Mouse (Mus musculus) intestine, postnatal 0 days (tissue): ENCODE measurements around the gene Ttll5. TPM values are rescaled to one million over a fixed set of nuclear protein-coding genes. Genes with fewer than 3 reads are reported as not detected.

Source experiments
- ATAC-seq: fragments of 200-750 bp; cut with Nextera tagmentation; 2 replicates; pipeline ENCODE4 v1.8.0; 2017; ENCODE audit warnings: mild to moderate bottlenecking, moderate TSS enrichment, moderate library complexity
- H3K27ac ChIP-seq: fragments of 300-500 bp; sonication (generic); 2 replicates; pipeline ENCODE4 v1.5.1; 2014; ENCODE audit warnings: mild to moderate bottlenecking, low read depth, low read length, moderate library complexity
- H3K27me3 ChIP-seq: fragments of 300-500 bp; sonication (generic); replicated peaks from 2 replicates; pipeline ENCODE4 v1.6.1; 2014; ENCODE audit warnings: low read length, mixed read lengths; ENCODE audit not compliant: control insufficient read depth, insufficient read depth
- H3K36me3 ChIP-seq: fragments of 300-500 bp; sonication (generic); 2 replicates; pipeline ENCODE4 v1.6.1; 2014; ENCODE audit warnings: mild to moderate bottlenecking, moderate library complexity; ENCODE audit not compliant: control insufficient read depth, insufficient read depth
- H3K4me1 ChIP-seq: fragments of 300-500 bp; sonication (generic); replicated peaks from 2 replicates; pipeline ENCODE4 v1.6.1; 2014; ENCODE audit warnings: antibody characterized with exemption, low read length, mixed read lengths; ENCODE audit not compliant: control insufficient read depth, insufficient read depth
- H3K4me2 ChIP-seq: fragments of 300-500 bp; sonication (generic); replicated peaks from 2 replicates; pipeline ENCODE4 v1.6.1; 2014; ENCODE audit warnings: low read depth, mild to moderate bottlenecking, moderate library complexity
- H3K4me3 ChIP-seq: fragments of 300-500 bp; sonication (generic); 2 replicates; pipeline ENCODE4 v1.5.1; 2014; ENCODE audit warnings: low read depth, low read length
- H3K9ac ChIP-seq: fragments of 300-500 bp; sonication (generic); 2 replicates; pipeline ENCODE4 v1.6.1; 2014; ENCODE audit warnings: mild to moderate bottlenecking, low read depth, low read length
- H3K9me3 ChIP-seq: fragments of 300-500 bp; sonication (generic); 2 replicates; pipeline ENCODE4 v1.6.1; 2016; ENCODE audit warnings: mixed run types; ENCODE audit not compliant: control insufficient read depth
- CTCF ChIP-seq: sonication (generic); IDR thresholded peaks from 2 replicates; pipeline ENCODE4 v1.5.1; 2016; ENCODE audit warnings: low read depth, mild to moderate bottlenecking, control low read depth, antibody characterized with exemption, moderate library complexity
- WGBS: fragments of 180-500 bp; shearing (Covaris S2); extraction: QIAGEN DNeasy Blood & Tissue Kit; methylation state at CpG from one replicate; pipeline ENCODE4 v1.1.7; 2014; 5-methylcytosine and 5-hydroxymethylcytosine counted together
- polyA plus RNA-seq: library from polyadenylated mRNA; unstranded; fragments of >200 nt; fragmentation: Nextera tagmentation; extraction: Ambion mirVana; gene quantifications from 2 replicates; pipeline ENCODE4 v1.2.1, GENCODE M21; 2015

Ttll5 gene
- polyA plus RNA-seq, 1 experiment from 2014 or later: 3.3 TPM

GRCm38 (mm10) chr12:86077736-86078135 lies 253.3 kb downstream of the Ttll5 start:
- Histone ChIP-seq H3K4me1 (no peaks in the 10 kb centered on the region), H3K9ac (no peak overlapping the region), H3K27me3 (0 out of 2 replicates have a peak, but pooled peaks cover 7% of the 10 kb centered on the region), H3K4me3 (peak overlapping the region; percentile 49), H3K27ac (no peak overlapping the region), H3K4me2 (peak overlapping the region; percentile 87), H3K9me3 (no peaks in the 10 kb centered on the region), H3K36me3 (no peaks in the 10 kb centered on the region)
- no peak for ATAC-seq
- WGBS: 32% methylated on average over 11 of the region's 11 CpGs
- TF ChIP-seq CTCF: no peak

GRCm38 (mm10) chr12:86078176-86078552 lies 253.7 kb downstream of the Ttll5 start:
- Histone ChIP-seq H3K9me3 (no peaks in the 10 kb centered on the region), H3K4me2 (peak overlapping the region; percentile 87), H3K27me3 (0 out of 2 replicates have a peak, but pooled peaks cover 7% of the 10 kb centered on the region), H3K27ac (peak overlapping the region; percentile 63; the same call in 1 of the 2 replicates), H3K36me3 (no peaks in the 10 kb centered on the region), H3K9ac (peak overlapping the region; percentile 43), H3K4me1 (0 out of 2 replicates have a peak, but pooled peaks cover 3% of the 10 kb centered on the region), H3K4me3 (peak overlapping the region; percentile 49)
- TF ChIP-seq CTCF: no peak
- WGBS: 29% methylated on average over 9 of the region's 9 CpGs
- no peak for ATAC-seq

- H3K9ac ChIP-seq: peak within 1 kb of the TSS; percentile 43
- TF ChIP-seq CTCF: no peak
- peak; percentile 29; the same call in 1 of the 2 replicates for ATAC-seq
- H3K4me3 ChIP-seq: peak within 1 kb of the TSS; percentile 49
- H3K4me2 ChIP-seq: peak within 1 kb of the TSS; percentile 87
- 0 out of 2 replicates have a peak, but pooled peaks cover 6% of the 10 kb centered on the region for H3K4me1 ChIP-seq
- 0 out of 2 replicates have a peak, but pooled peaks cover 7% of the 10 kb centered on the region for H3K27me3 ChIP-seq
- H3K27ac ChIP-seq: peak within 1 kb of the TSS; percentile 63
- no peaks in the 10 kb centered on the region for H3K36me3 ChIP-seq
- WGBS: 2% methylated on average over 25 of the region's 25 CpGs
- H3K9me3 ChIP-seq: no peaks in the 10 kb centered on the region
These were observed 254.2 kb downstream of the Ttll5 start, which contains the start of gene Tgfb3 for GRCm38 (mm10) chr12:86078553-86079201. Gene Tgfb3 (minus strand): TSS chr12:86079041.

- no peaks in the 10 kb centered on the region for H3K9me3 ChIP-seq
- H3K4me2 ChIP-seq: peak overlapping the region; percentile 87
- peak overlapping the region; percentile 63 for H3K27ac ChIP-seq
- TF ChIP-seq CTCF: peak; percentile 98
- peak overlapping the region; percentile 43 for H3K9ac ChIP-seq
- peak; percentile 63 for ATAC-seq
- 0 out of 2 replicates have a peak, but pooled peaks cover 7% of the 10 kb centered on the region for H3K27me3 ChIP-seq
- 0 out of 2 replicates have a peak, but pooled peaks cover 6% of the 10 kb centered on the region for H3K4me1 ChIP-seq
- H3K4me3 ChIP-seq: peak overlapping the region; percentile 49
- H3K36me3 ChIP-seq: no peaks in the 10 kb centered on the region
- WGBS: under 1% methylated on average over 31 of the region's 31 CpGs
These were observed 254.8 kb downstream of the Ttll5 start for GRCm38 (mm10) chr12:86079202-86079667.

- H3K4me1 ChIP-seq: 0 out of 2 replicates have a peak, but pooled peaks cover 6% of the 10 kb centered on the region
- H3K9me3 ChIP-seq: no peaks in the 10 kb centered on the region
- TF ChIP-seq CTCF: no peak
- H3K36me3 ChIP-seq: no peaks in the 10 kb centered on the region; the same call in 1 of the 2 replicates
- peak within 1 kb of the TSS; percentile 58 for H3K9ac ChIP-seq
- 0 out of 2 replicates have a peak, but pooled peaks cover 4% of the 10 kb centered on the region for H3K27me3 ChIP-seq
- peak within 1 kb of the TSS; percentile 82 for H3K4me2 ChIP-seq
- peak within 1 kb of the TSS; percentile 72 for H3K4me3 ChIP-seq
- WGBS: 0% methylated on average over 35 of the region's 35 CpGs
- 0 out of 2 replicates have a peak within 1 kb of the TSS, but pooled peaks have one; percentile 50 for H3K27ac ChIP-seq
- peak; percentile 69 for ATAC-seq
These were observed 258.1 kb downstream of the Ttll5 start, which contains the start of gene Ift43 for GRCm38 (mm10) chr12:86082481-86083012. Gene Ift43 (plus strand): TSS chr12:86082541.

GRCm38 (mm10) chr12:86085873-86086272 lies 261.4 kb downstream of the Ttll5 start:
- no peak overlapping the region for H3K9ac ChIP-seq
- H3K36me3 ChIP-seq: peaks cover 6% of the 10 kb centered on the region; the same call in 1 of the 2 replicates
- no peaks in the 10 kb centered on the region for H3K27me3 ChIP-seq
- H3K27ac ChIP-seq: no peak overlapping the region
- no peak for ATAC-seq
- H3K4me1 ChIP-seq: 0 out of 2 replicates have a peak, but pooled peaks cover 6% of the 10 kb centered on the region
- no peak overlapping the region for H3K4me3 ChIP-seq
- TF ChIP-seq CTCF: no peak
- no peaks in the 10 kb centered on the region for H3K9me3 ChIP-seq
- no peak overlapping the region for H3K4me2 ChIP-seq
- 88% methylated on average over 7 of the region's 7 CpGs for WGBS
